Mouse (Mus musculus) heart, postnatal 0 days (tissue): Measurements from ENCODE around the gene Zdhhc21.

Source experiments
- CTCF ChIP-seq: IDR thresholded peaks from 2 replicates; pipeline ENCODE4 v1.5.1; 2016; ENCODE audit warnings: antibody characterized with exemption, control low read depth, low read depth
- EP300 ChIP-seq: IDR thresholded peaks from 2 replicates; pipeline ENCODE4 v1.6.1; 2016; ENCODE audit warnings: antibody characterized with exemption, low read depth

GRCm38 (mm10) chr4:82807811-82808210 lies 51.9 kb downstream of the Zdhhc21 start:
- TF ChIP-seq CTCF (no peak), EP300 (no peak)
